ENCODE assay signal across 19 mouse cellular contexts in genomic region chr9:103387011-103387653, GRCm38 (mm10). TPM values are rescaled to one million over a fixed set of nuclear protein-coding genes. Genes with fewer than 3 reads are reported as not detected.
DNase-seq lines count a peak whose midpoint lies in the region; ATAC-seq and TF ChIP-seq lines count a peak whose summit lies in the region.
"Had no signal": no experiment of that assay in that cellular context is flagged by ENCODE, and none has a peak within 500 bp of the region (broad histone marks: within the 10 kb centered on the region; RNA-seq: fewer than 3 reads in every experiment).

No protein-coding gene starts in this region.

- 70% methylated on average over 10 of the region's 10 CpGs for WGBS in heart, postnatal 0 days
- 23% methylated on average over 10 of the region's 10 CpGs for WGBS in lung, embryonic 16.5 days
- WGBS in embryonic facial prominence, embryonic 10.5 days, result 66% methylated on average over 10 of the region's 10 CpGs
- 42% methylated on average over 10 of the region's 10 CpGs for WGBS in limb, embryonic 14.5 days

- no peak overlapping the region for H3K9ac ChIP-seq in heart, postnatal 0 days (replicated peaks; ENCODE audit: low read depth, low read length)
- H3K9ac ChIP-seq in lung, embryonic 16.5 days (ENCODE audit: low read length), result no peak overlapping the region
- no peak overlapping the region for H3K9ac ChIP-seq in limb, embryonic 14.5 days (ENCODE audit: low read depth, low read length, severe bottlenecking)
- H3K9ac ChIP-seq: forebrain, embryonic 13.5 days; heart, embryonic 15.5 days; hindbrain, embryonic 15.5 days; liver, embryonic 12.5 days had no signal

- TF ChIP-seq CTCF in heart, postnatal 0 days (IDR thresholded peaks at IDR 0.05; ENCODE audit: low read depth), result no peak

- TF ChIP-seq POLR2A in limb, embryonic 14.5 days (IDR thresholded peaks at IDR 0.05; ENCODE audit: borderline replicate concordance, extremely low read depth, insufficient read depth, insufficient read length), result no peak

- no peaks in the 10 kb centered on the region for H3K9me3 ChIP-seq in heart, postnatal 0 days (replicated peaks; ENCODE audit: control insufficient read depth, low read length)
- H3K9me3 ChIP-seq in lung, embryonic 16.5 days (ENCODE audit: control insufficient read depth, low read length), result no peaks in the 10 kb centered on the region
- no peaks in the 10 kb centered on the region for H3K9me3 ChIP-seq in embryonic facial prominence, embryonic 10.5 days
- no peaks in the 10 kb centered on the region for H3K9me3 ChIP-seq in limb, embryonic 14.5 days (ENCODE audit: control insufficient read depth, low read length)
- H3K9me3 ChIP-seq: forebrain, embryonic 13.5 days; heart, embryonic 15.5 days; hindbrain, embryonic 15.5 days; liver, embryonic 12.5 days had no signal

- H3K4me2 ChIP-seq in heart, postnatal 0 days (ENCODE audit: low read depth, low read length), result no peak overlapping the region
- H3K4me2 ChIP-seq in lung, embryonic 16.5 days (ENCODE audit: low read depth, low read length), result no peak overlapping the region
- H3K4me2 ChIP-seq in limb, embryonic 14.5 days (replicated peaks; ENCODE audit: low read depth, low read length, severe bottlenecking), result peak overlapping the region; percentile 4; the same call in 1 of the 2 replicates
- H3K4me2 ChIP-seq: forebrain, embryonic 13.5 days; heart, embryonic 15.5 days; hindbrain, embryonic 15.5 days; liver, embryonic 12.5 days had no signal

- no peaks in the 10 kb centered on the region for H3K27me3 ChIP-seq in heart, postnatal 0 days (ENCODE audit: control insufficient read depth, insufficient read depth, low read length)
- H3K27me3 ChIP-seq in lung, embryonic 16.5 days (ENCODE audit: control insufficient read depth, insufficient read depth, low read depth, low read length), result no peaks in the 10 kb centered on the region
- no peaks in the 10 kb centered on the region for H3K27me3 ChIP-seq in embryonic facial prominence, embryonic 10.5 days (replicated peaks; ENCODE audit: low read depth, poor library complexity, severe bottlenecking)
- H3K27me3 ChIP-seq in limb, embryonic 14.5 days (ENCODE audit: control insufficient read depth, insufficient read depth, low read length), result no peaks in the 10 kb centered on the region
- H3K27me3 ChIP-seq: forebrain, embryonic 13.5 days; heart, embryonic 15.5 days; hindbrain, embryonic 15.5 days; liver, embryonic 12.5 days had no signal

- no peak for TF ChIP-seq EP300 in heart, postnatal 0 days (IDR thresholded peaks at IDR 0.05; ENCODE audit: low read depth)

- H3K36me3 ChIP-seq in heart, postnatal 0 days (replicated peaks; ENCODE audit: control insufficient read depth, insufficient read depth, low read length), result no peaks in the 10 kb centered on the region
- no peaks in the 10 kb centered on the region for H3K36me3 ChIP-seq in lung, embryonic 16.5 days (ENCODE audit: control insufficient read depth, insufficient read depth, low read length)
- H3K36me3 ChIP-seq in embryonic facial prominence, embryonic 10.5 days (replicated peaks), result no peaks in the 10 kb centered on the region
- H3K36me3 ChIP-seq in limb, embryonic 14.5 days (ENCODE audit: control insufficient read depth, insufficient read depth, low read length), result no peaks in the 10 kb centered on the region
- H3K36me3 ChIP-seq: heart, embryonic 15.5 days; hindbrain, embryonic 15.5 days; liver, embryonic 12.5 days had no signal

- H3K4me3 ChIP-seq in heart, postnatal 0 days (ENCODE audit: low read depth, low read length), result no peak overlapping the region
- no peak overlapping the region for H3K4me3 ChIP-seq in lung, embryonic 16.5 days (ENCODE audit: low read length)
- no peak overlapping the region for H3K4me3 ChIP-seq in embryonic facial prominence, embryonic 10.5 days
- no peak overlapping the region for H3K4me3 ChIP-seq in limb, embryonic 14.5 days (replicated peaks; ENCODE audit: low read length)
- H3K4me3 ChIP-seq: forebrain, embryonic 13.5 days; heart, embryonic 15.5 days; hindbrain, embryonic 15.5 days; liver, embryonic 12.5 days had no signal

- intact Hi-C loops in heart, postnatal 36 days (cut with DNase I), result no loop called here

- DNase-seq in heart, postnatal 0 days (ENCODE audit: low spot score), result no peak
- no peak for DNase-seq in heart, postnatal 36 days
- DNase-seq in lung, adult 18-20 months, result no peak
- DNase-seq in embryonic facial prominence, embryonic 10.5 days (ENCODE audit: low spot score), result no peak
- no peak for DNase-seq in limb, embryonic 14.5 days (ENCODE audit: low spot score)
- DNase-seq in spleen, postnatal 14 days (ENCODE audit: low spot score in 2 of 2), result no peak
- DNase-seq: cerebellum, adult 9-10 months; gastrocnemius, postnatal 25 days; kidney, adult 11 months; kidney, postnatal 36 days; layer of hippocampus, adult 9-11 months; lung, postnatal 10 days; right cerebral cortex, adult 18-20 months; thymus, adult 18-20 months had no signal

- no peak overlapping the region for H3K27ac ChIP-seq in heart, postnatal 0 days (ENCODE audit: low read depth)
- no peak overlapping the region for H3K27ac ChIP-seq in lung, embryonic 16.5 days (ENCODE audit: low read length)
- H3K27ac ChIP-seq in embryonic facial prominence, embryonic 10.5 days (replicated peaks), result peak overlapping the region; percentile 54
- H3K27ac ChIP-seq in limb, embryonic 14.5 days (replicated peaks; ENCODE audit: low read depth, low read length), result peak overlapping the region; percentile 28; the same call in 1 of the 2 replicates
- H3K27ac ChIP-seq: forebrain, embryonic 13.5 days; heart, embryonic 15.5 days; hindbrain, embryonic 15.5 days; liver, embryonic 12.5 days had no signal

- H3K4me1 ChIP-seq in heart, postnatal 0 days (ENCODE audit: control insufficient read depth, insufficient read depth), result peaks cover 7% of the 10 kb centered on the region; the same call in 1 of the 2 replicates
- H3K4me1 ChIP-seq in lung, embryonic 16.5 days (replicated peaks; ENCODE audit: control insufficient read depth, insufficient read depth, low read length), result peaks cover 14% of the 10 kb centered on the region
- H3K4me1 ChIP-seq in embryonic facial prominence, embryonic 10.5 days, result peaks cover 38% of the 10 kb centered on the region
- peaks cover 12% of the 10 kb centered on the region for H3K4me1 ChIP-seq in limb, embryonic 14.5 days (ENCODE audit: control insufficient read depth, insufficient read depth, low read length)
- H3K4me1 ChIP-seq: forebrain, embryonic 13.5 days; hindbrain, embryonic 15.5 days; liver, embryonic 12.5 days had no signal

- 0 out of 2 replicates have a peak, but pooled peaks have one; percentile 20 for ATAC-seq in heart, postnatal 0 days (ENCODE audit: insufficient read depth, low read depth)
- peak; percentile 35; the same call in 1 of the 2 replicates for ATAC-seq in lung, embryonic 16.5 days (ENCODE audit: low read depth)
- 0 out of 2 replicates have a peak, but pooled peaks have one; percentile 35 for ATAC-seq in limb, embryonic 14.5 days (ENCODE audit: low FRiP score, low read depth)
- ATAC-seq: forebrain, embryonic 13.5 days; liver, embryonic 12.5 days had no signal

RNA-seq across cellular contexts. Expression of gene Cdv3, which starts 21.5 kb away (rescaled TPM):
- 81.1 and 152 TPM in 2 replicates for total RNA-seq in heart, postnatal 0 days (2014; rRNA removed; ENCODE audit: low replicate concordance)
- polyA plus RNA-seq in heart, postnatal 0 days (2015; fragmentation: Nextera tagmentation; extraction: Ambion mirVana), result 55.7 and 63.0 TPM in 2 replicates
- 100 to 1,000 TPM; 120 to 123 TPM for total RNA-seq in heart, postnatal 36 days (2021)
- 88.8 and 92.7 TPM in 2 replicates for polyA plus RNA-seq in lung, embryonic 16.5 days (2015; fragmentation: Nextera tagmentation; extraction: Ambion mirVana)
- polyA plus RNA-seq in embryonic facial prominence, embryonic 10.5 days (2016; fragmentation: Nextera tagmentation; extraction: Ambion mirVana), result 184 and 185 TPM in 2 replicates
- 80.7 and 83.7 TPM in 2 replicates for polyA plus RNA-seq in limb, embryonic 14.5 days (2012; rRNA removed)
- polyA plus RNA-seq in limb, embryonic 14.5 days (2014; fragmentation: Nextera tagmentation; extraction: Ambion mirVana), result 89.0 and 90.2 TPM in 2 replicates

Comparison
In these comparisons a context has a peak if more than half of its experiments do, and no peak if none do; other contexts are left out.
1. H3K27ac ChIP-seq: peak in embryonic facial prominence, embryonic 10.5 days (single experiment) and limb, embryonic 14.5 days (single experiment); none in heart, postnatal 0 days (single experiment) and lung, embryonic 16.5 days (single experiment).
2. Peak in every context shown above with its lines, with median percentiles within 50 percentile points of each other: ATAC-seq.